Mouse (Mus musculus) liver, postnatal 0 days (tissue): Measurements from ENCODE around the gene Zfp663.

Experiments
- CTCF ChIP-seq: sonication (generic); IDR thresholded peaks from 2 replicates; pipeline ENCODE4 v1.5.1; 2016; ENCODE audit warnings: antibody characterized with exemption, low read depth
- EP300 ChIP-seq: IDR thresholded peaks from 2 replicates; pipeline ENCODE4 v1.6.1; 2016; ENCODE audit warnings: antibody characterized with exemption, low read depth, mild to moderate bottlenecking

DNA sequence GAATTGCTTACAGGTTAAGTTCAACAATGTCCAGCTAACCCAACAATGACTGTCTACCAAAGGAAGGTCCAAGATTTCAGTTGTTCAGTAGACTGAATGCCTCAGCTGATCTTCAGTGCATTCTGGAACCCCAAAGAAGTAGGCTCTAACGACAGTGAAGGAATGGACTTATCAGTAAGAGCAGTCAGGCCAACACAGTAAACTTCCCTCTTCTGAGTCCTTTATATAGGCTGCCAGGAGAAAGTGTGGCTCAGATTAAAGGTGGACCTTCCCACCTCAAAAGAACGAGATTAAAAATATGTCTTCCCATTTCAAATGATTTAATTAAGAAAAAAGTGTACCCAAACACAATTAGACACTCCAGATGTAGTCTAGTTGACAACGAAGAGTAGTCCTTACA lies 1.8 kb upstream of the Zfp663 start:
- no peak for TF ChIP-seq CTCF
- no peak for TF ChIP-seq EP300
